Mouse (Mus musculus) heart, postnatal 0 days (tissue): Measurements from ENCODE around the gene A930033H14Rik.

Source experiments
- CTCF ChIP-seq: IDR thresholded peaks from 2 replicates; pipeline ENCODE4 v1.5.1; 2016; ENCODE audit warnings: antibody characterized with exemption, control low read depth, low read depth
- EP300 ChIP-seq: IDR thresholded peaks from 2 replicates; pipeline ENCODE4 v1.6.1; 2016; ENCODE audit warnings: antibody characterized with exemption, low read depth

DNA sequence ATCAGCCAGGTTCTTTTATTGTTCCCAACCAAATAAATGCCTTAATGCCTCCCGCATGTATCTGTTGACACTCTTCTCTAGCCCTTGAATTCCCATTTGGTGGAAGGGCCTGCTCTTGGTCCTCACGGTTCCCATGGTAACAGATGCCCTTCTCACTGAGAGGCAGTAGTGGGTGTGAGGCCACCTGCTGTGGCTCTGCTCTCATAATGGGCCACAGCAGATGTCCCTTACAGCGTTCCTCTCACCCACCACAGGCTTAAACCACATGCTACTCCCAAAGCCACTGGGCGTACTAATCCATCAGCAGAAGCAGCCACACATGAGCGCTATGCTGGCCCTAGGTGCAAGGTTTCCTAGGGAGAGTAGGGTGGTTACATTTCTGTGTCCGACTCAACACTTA lies 25.4 kb upstream of the A930033H14Rik start:
- TF ChIP-seq CTCF (no peak), EP300 (no peak)
